Mouse (Mus musculus) embryo, embryonic 10 days (tissue): Measurements from ENCODE around the gene Fbxo30.

Experiments
- DNase-seq: peaks from one replicate; pipeline ENCODE4 v3.0.0-alpha.2; 2015; ENCODE audit warnings: low spot score

The Fbxo30 gene

GRCm38 (mm10) chr10:11322316-11322715 is 41.2 kb downstream of the Fbxo30 start:
- no peak for DNase-seq

- DNase-seq, result no peak
Measured at GRCm38 (mm10) chr10:11323202-11323898, 42.2 kb downstream of the Fbxo30 start.

DNA sequence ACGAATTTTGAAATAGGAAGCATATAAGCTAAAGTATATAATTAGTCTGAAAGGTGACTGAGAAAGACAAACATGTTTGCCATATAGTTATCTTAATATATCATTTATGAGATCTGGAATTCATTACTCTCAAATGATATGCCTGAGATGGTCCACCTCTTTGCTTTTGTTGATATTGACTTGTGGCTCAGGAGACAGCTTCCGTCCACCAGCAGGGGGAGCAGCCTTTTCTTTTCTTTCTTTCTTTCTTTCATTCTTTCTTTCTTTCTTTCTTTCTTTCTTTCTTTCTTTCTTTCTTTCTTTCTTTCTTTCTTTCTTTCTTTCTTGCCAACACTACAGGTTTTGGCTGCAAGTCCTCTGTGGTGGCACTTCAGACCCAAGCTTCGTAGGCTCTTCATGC is 45.4 kb downstream of the Fbxo30 start:
- DNase-seq, result no peak

DNA sequence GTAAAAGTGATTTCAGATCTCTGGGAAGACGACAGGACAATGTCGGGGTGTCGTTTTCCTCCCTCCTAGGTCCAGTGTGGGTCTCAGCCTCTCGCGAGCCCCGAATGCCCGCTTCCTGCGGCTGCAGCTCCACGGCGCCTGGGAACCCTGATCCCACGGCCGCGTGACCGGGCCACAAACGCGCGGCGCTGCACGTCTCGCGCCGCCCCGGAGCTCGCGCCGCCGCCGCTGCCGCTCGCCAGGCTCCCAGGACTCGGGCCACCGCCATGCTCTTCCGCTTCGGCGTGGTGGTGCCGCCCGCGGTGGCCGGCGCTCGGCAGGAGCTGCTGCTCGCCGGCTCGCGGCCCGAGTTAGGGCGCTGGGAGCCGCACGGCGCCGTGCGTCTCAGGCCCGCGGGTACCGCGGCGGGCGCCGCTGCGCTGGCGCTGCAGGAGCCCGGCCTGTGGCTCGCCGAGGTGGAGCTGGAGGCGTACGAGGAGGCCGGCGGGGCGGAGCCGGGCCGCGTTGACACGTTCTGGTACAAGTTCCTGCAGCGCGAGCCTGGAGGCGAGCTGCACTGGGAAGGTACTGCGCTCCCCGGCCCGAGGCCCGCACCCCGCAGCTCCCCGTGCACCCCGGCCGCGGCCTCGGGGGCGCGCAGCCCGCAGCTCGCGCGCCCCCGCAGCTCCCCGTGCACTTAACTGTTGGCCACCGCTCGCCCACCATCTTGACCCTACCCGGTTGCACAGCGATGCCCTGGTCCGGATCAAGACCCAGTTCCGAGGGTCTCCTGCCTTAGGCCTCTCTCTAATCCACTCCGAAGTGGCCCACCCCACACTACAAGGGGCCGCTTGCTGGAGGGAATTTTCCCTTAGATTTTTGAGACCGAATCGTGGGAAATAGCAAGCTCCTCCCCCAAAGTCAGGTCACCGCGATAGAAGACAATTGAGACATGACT is 62.3 kb downstream of the Fbxo30 start, which contains the start of gene Epm2a:
Epm2a (plus strand) TSS at position 200 of the 937 bp plus-strand sequence.
- DNase-seq, result peak; percentile 88

DNA sequence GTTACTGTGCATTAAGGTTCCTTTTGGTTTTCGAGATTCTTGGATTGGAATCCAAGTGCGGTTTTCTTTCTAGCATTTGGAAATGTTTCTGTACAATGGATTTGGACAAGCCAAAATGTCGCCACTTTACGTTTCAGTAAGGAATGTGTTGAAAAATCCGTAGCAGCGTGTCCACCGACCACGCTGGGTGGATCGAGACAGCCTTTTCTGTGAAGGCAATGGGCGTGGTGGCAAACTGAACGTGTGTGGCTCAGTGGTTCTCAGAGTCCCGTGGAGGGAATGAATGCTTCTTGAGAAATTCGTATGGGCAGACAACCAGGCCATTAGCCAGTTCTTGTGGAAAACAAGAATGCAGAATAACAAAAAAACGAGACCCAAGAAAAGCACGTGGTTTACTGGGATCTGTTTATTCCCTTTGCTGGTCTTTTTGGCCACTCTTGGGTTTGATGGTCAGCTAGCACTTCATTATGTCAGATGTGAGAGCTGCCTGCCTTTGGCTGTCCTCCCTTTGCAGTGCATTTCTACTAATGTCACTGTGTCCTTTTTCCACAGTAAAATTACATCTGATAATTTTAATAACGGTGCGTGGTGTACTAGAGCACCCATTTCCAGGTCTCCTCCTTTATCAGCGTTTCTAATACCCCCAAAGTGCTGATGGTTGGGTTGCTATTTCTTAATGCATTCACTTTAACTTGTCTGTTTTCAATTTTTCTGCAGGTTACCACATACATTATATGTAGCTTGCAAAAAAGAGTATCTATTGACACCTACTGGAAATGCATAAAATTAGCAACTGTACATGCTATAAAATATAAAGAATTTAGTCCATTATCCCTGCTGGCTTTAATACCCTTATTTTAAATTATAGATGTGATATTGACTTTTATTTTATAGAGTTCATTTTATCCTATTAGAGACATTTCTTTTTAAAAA is 63.7 kb downstream of the Fbxo30 start:
- no peak for DNase-seq
